Mouse (Mus musculus): ENCODE results near the gene Hist1h2ab.

The Hist1h2ab gene

GRCm38 (mm10) chr13:23778339-23778738, 27.4 kb downstream of the Hist1h2ab start:
- no peak for DNase-seq (ENCODE audit: low spot score)

- DNase-seq (ENCODE audit: low spot score) = no peak
These were observed 28.1 kb downstream of the Hist1h2ab start for GRCm38 (mm10) chr13:23779025-23779424.

- DNase-seq (ENCODE audit: low spot score) = peak; percentile 27
These were observed 41.6 kb downstream of the Hist1h2ab start for GRCm38 (mm10) chr13:23792520-23792919.

GRCm38 (mm10) chr13:23799405-23799804, 48.5 kb downstream of the Hist1h2ab start:
- DNase-seq (ENCODE audit: low spot score) = no peak
